Mouse (Mus musculus) lung, embryonic 15.5 days (tissue): ENCODE data around the gene Iqca. TPM values are rescaled to one million over a fixed set of nuclear protein-coding genes. Genes with fewer than 3 reads are reported as not detected.
A peak's percentile ranks its signal among the peaks of the same experiment; 100 is the strongest.

Experiments used
- ATAC-seq: fragments of 200-750 bp; cut with Nextera tagmentation; 2 replicates; pipeline ENCODE4 v1.8.0; 2017; ENCODE audit warnings: moderate number of reproducible peaks, borderline replicate concordance; ENCODE audit not compliant: low FRiP score, low TSS enrichment; ENCODE audit errors: extremely low read depth
- H3K27ac ChIP-seq: fragments of 300-500 bp; sonication (generic); 2 replicates; pipeline ENCODE4 v1.5.1; 2015; ENCODE audit warnings: moderate library complexity, mild to moderate bottlenecking, inconsistent platforms
- H3K27me3 ChIP-seq: fragments of 300-500 bp; sonication (generic); 2 replicates; pipeline ENCODE4 v1.6.1; 2015; ENCODE audit warnings: inconsistent platforms
- H3K36me3 ChIP-seq: fragments of 300-500 bp; sonication (generic); 2 replicates; pipeline ENCODE4 v1.6.1; 2015; ENCODE audit warnings: inconsistent platforms
- H3K4me1 ChIP-seq: fragments of 300-500 bp; sonication (generic); 2 replicates; pipeline ENCODE4 v1.6.1; 2015; ENCODE audit warnings: inconsistent platforms
- H3K4me2 ChIP-seq: fragments of 300-500 bp; sonication (generic); 2 replicates; pipeline ENCODE4 v1.6.1; 2015; ENCODE audit warnings: inconsistent platforms, mild to moderate bottlenecking, moderate library complexity
- H3K4me3 ChIP-seq: fragments of 300-500 bp; sonication (generic); 2 replicates; pipeline ENCODE4 v1.5.1; 2015; ENCODE audit warnings: mild to moderate bottlenecking, inconsistent platforms
- H3K9ac ChIP-seq: fragments of 300-500 bp; sonication (generic); 2 replicates; pipeline ENCODE4 v1.6.1; 2015; ENCODE audit warnings: inconsistent platforms
- H3K9me3 ChIP-seq: fragments of 300-500 bp; sonication (generic); 2 replicates; pipeline ENCODE4 v1.6.1; 2016; ENCODE audit warnings: inconsistent platforms
- WGBS: fragments of 180-500 bp; shearing (Covaris S2); methylation state at CpG from one replicate; pipeline ENCODE4 v1.1.7; 2015; 5-methylcytosine and 5-hydroxymethylcytosine counted together
- polyA plus RNA-seq: library from polyadenylated mRNA; unstranded; fragments of >200 nt; fragmentation: Nextera tagmentation; extraction: Ambion mirVana; gene quantifications from 2 replicates; pipeline ENCODE4 v1.2.1, GENCODE M21; 2015

Gene Iqca
- polyA plus RNA-seq, 1 experiment from 2014 or later = 0.54 TPM

GRCm38 (mm10) chr1:90132402-90132801, 20.8 kb downstream of the Iqca start:
- H3K9ac ChIP-seq = no peak overlapping the region
- H3K4me3 ChIP-seq = no peak overlapping the region
- no peaks in the 10 kb centered on the region; the same call in 1 of the 2 replicates for H3K27me3 ChIP-seq
- no peak overlapping the region for H3K27ac ChIP-seq
- no peaks in the 10 kb centered on the region for H3K4me1 ChIP-seq
- WGBS = 68% methylated on average over 11 of the region's 11 CpGs
- no peaks in the 10 kb centered on the region for H3K36me3 ChIP-seq
- H3K4me2 ChIP-seq = no peak overlapping the region
- ATAC-seq = no peak
- no peaks in the 10 kb centered on the region for H3K9me3 ChIP-seq

DNA sequence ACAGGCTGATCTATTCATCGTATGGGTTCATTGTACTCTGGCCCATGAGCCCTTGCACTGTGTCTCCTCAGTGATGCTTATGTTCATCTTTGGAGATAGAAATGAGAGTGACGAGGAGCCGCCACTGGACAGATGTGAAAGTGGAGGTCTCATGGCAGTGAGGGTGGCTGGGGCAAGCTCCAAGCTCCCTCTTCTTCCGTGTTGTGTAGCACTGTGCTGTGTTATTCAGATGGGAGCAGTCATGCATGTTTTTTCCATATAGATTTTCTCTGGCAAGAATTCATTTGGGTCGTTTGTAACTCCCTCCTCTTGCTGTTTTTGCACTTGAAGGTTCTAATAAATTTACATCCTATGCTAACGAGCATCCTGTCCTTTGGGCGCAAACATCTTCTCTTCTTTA, 21.2 kb downstream of the Iqca start:
- Histone ChIP-seq H3K9ac (no peak overlapping the region), H3K4me2 (no peak overlapping the region), H3K4me1 (no peaks in the 10 kb centered on the region), H3K4me3 (no peak overlapping the region), H3K27ac (no peak overlapping the region), H3K36me3 (no peaks in the 10 kb centered on the region), H3K9me3 (no peaks in the 10 kb centered on the region), H3K27me3 (no peaks in the 10 kb centered on the region; the same call in 1 of the 2 replicates)
- no peak for ATAC-seq
- WGBS = 75% methylated on average over 7 of the region's 7 CpGs

DNA sequence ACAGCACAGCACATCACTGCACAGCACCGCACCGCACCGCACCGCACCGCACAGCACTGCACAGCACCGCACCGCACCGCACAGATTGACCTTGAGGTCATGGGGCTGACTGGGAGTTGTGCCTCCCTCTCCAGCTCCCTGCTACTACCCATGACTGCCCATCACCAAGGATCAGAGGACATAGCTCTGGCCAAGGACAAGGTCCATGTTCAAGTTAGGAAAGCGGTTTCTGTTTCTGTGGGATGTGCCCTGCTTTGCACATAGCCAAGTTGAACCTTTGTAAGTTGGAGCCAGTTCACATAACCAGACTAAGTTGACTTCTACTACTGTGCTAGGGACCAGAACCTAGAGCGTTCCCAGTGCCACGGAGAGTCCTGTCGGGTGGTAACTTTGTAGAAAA, 28.6 kb downstream of the Iqca start:
- Histone ChIP-seq H3K9me3 (no peaks in the 10 kb centered on the region), H3K4me1 (no peaks in the 10 kb centered on the region), H3K36me3 (no peaks in the 10 kb centered on the region), H3K4me3 (no peak overlapping the region), H3K27ac (no peak overlapping the region), H3K4me2 (no peak overlapping the region), H3K9ac (no peak overlapping the region), H3K27me3 (peaks cover 4% of the 10 kb centered on the region; the same call in 1 of the 2 replicates)
- WGBS = 95% methylated on average over 12 of the region's 12 CpGs
- no peak for ATAC-seq

DNA sequence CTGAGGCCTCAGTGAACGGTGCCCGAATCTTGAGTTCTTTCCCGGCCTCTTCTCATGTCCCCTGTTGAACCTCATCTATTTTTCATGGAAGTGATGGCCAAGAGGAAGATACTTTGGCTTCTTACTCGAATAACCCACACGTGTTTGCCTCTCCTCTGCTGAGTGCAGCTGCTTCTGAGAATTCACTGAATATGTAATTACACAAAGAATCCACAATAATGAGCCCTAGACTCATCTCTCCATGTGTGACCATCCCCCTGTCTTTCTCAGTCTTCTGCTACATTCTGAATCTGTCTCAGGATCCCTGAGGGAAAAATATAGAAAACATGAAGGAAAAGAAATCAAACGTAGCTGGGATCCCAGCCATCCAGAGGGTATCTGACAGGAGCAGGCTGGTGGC, 32.5 kb downstream of the Iqca start:
- Histone ChIP-seq H3K4me2 (no peak overlapping the region), H3K9ac (no peak overlapping the region), H3K4me1 (no peaks in the 10 kb centered on the region), H3K27me3 (no peaks in the 10 kb centered on the region; the same call in 1 of the 2 replicates), H3K27ac (no peak overlapping the region), H3K36me3 (no peaks in the 10 kb centered on the region), H3K9me3 (no peaks in the 10 kb centered on the region), H3K4me3 (no peak overlapping the region)
- WGBS = 80% methylated on average over 6 of the region's 6 CpGs
- no peak for ATAC-seq

GRCm38 (mm10) chr1:90119214-90119613, 34.0 kb downstream of the Iqca start:
- H3K9me3 ChIP-seq = no peaks in the 10 kb centered on the region
- H3K4me3 ChIP-seq = no peak overlapping the region
- H3K36me3 ChIP-seq = no peaks in the 10 kb centered on the region
- ATAC-seq = no peak
- H3K27me3 ChIP-seq = no peaks in the 10 kb centered on the region; the same call in 1 of the 2 replicates
- WGBS = 42% methylated on average over 12 of the region's 12 CpGs
- H3K4me2 ChIP-seq = no peak overlapping the region
- no peak overlapping the region for H3K27ac ChIP-seq
- no peaks in the 10 kb centered on the region for H3K4me1 ChIP-seq
- H3K9ac ChIP-seq = no peak overlapping the region

DNA sequence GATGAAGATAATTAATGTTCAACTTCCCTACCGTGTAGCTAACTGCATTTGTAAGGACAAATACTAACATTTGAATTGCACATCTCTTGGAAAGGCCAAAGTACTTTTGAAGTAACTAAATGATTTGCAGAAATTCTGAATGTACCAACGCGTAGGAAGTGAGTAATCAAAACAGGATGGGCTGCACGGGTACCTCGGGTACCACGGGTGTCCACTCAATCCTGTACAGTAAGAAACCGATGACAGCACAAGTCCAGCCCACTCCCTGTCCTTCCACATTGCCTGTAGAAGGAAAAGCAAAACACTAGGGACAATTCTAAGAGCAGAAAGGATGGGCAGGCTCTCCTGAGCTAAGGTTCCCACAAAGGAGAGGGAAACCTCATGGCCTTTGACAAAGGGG, 36.0 kb downstream of the Iqca start:
- Histone ChIP-seq H3K27me3 (no peaks in the 10 kb centered on the region; the same call in 1 of the 2 replicates), H3K4me2 (no peak overlapping the region), H3K9ac (no peak overlapping the region), H3K4me3 (no peak overlapping the region), H3K36me3 (no peaks in the 10 kb centered on the region), H3K9me3 (no peaks in the 10 kb centered on the region), H3K27ac (no peak overlapping the region), H3K4me1 (no peaks in the 10 kb centered on the region)
- WGBS = 64% methylated on average over 7 of the region's 7 CpGs
- no peak for ATAC-seq

- Histone ChIP-seq H3K27me3 (no peaks in the 10 kb centered on the region; the same call in 1 of the 2 replicates), H3K9me3 (no peaks in the 10 kb centered on the region), H3K4me1 (0 out of 2 replicates have a peak, but pooled peaks cover 3% of the 10 kb centered on the region), H3K9ac (no peak overlapping the region), H3K27ac (no peak overlapping the region), H3K4me2 (no peak overlapping the region), H3K36me3 (no peaks in the 10 kb centered on the region), H3K4me3 (no peak overlapping the region)
- 89% methylated on average over 5 of the region's 5 CpGs for WGBS
- ATAC-seq = no peak
These were observed 38.6 kb downstream of the Iqca start for GRCm38 (mm10) chr1:90114586-90114985.

DNA sequence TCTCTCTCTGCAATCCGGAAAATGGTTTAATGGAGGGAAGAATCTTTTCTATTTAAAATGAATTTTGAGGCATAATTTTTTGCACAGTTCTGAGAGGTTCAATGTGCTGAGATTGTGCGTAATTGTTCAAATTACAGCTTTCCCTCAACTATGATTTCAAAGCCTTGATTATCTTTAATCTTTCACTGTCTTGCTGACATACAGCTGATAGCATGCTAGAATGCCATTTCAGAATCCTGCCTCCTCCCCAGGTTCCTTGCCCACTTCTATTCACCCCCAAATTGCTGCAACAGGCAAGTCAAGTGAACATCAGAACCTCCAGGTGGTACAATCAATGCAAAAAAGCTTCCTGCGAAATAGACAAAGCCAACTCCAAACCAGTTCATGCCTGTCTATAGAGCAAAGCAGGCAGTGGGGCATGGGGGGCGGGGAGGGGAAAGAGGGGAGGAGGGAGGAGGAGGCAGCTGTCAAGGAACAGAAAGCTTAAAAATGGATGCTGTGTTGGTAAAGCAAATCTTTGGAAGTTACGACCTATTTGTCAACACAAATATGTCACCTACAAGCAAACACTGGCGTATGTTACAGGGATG, 39.5 kb downstream of the Iqca start:
- Histone ChIP-seq H3K27me3 (no peaks in the 10 kb centered on the region; the same call in 1 of the 2 replicates), H3K27ac (no peak overlapping the region), H3K9me3 (no peaks in the 10 kb centered on the region), H3K4me1 (0 out of 2 replicates have a peak, but pooled peaks cover 3% of the 10 kb centered on the region), H3K4me2 (no peak overlapping the region), H3K4me3 (no peak overlapping the region), H3K9ac (no peak overlapping the region), H3K36me3 (no peaks in the 10 kb centered on the region)
- 86% methylated on average over 6 of the region's 6 CpGs for WGBS
- ATAC-seq = no peak

- 66% methylated on average over 2 of the region's 2 CpGs for WGBS
- Histone ChIP-seq H3K27ac (no peak overlapping the region), H3K4me1 (0 out of 2 replicates have a peak, but pooled peaks cover 3% of the 10 kb centered on the region), H3K9ac (no peak overlapping the region), H3K9me3 (no peaks in the 10 kb centered on the region), H3K4me3 (no peak overlapping the region), H3K4me2 (no peak overlapping the region), H3K27me3 (no peaks in the 10 kb centered on the region; the same call in 1 of the 2 replicates), H3K36me3 (no peaks in the 10 kb centered on the region)
- ATAC-seq = no peak
These were observed 40.5 kb downstream of the Iqca start for GRCm38 (mm10) chr1:90112669-90113068.

- WGBS = 40% methylated on average over 2 of the region's 2 CpGs
- no peaks in the 10 kb centered on the region for H3K9me3 ChIP-seq
- no peaks in the 10 kb centered on the region for H3K36me3 ChIP-seq
- H3K4me2 ChIP-seq = no peak overlapping the region
- ATAC-seq = no peak
- no peak overlapping the region for H3K4me3 ChIP-seq
- H3K27ac ChIP-seq = no peak overlapping the region
- 0 out of 2 replicates have a peak, but pooled peaks cover 3% of the 10 kb centered on the region for H3K4me1 ChIP-seq
- no peaks in the 10 kb centered on the region for H3K27me3 ChIP-seq
- no peak overlapping the region for H3K9ac ChIP-seq
These were observed 41.9 kb downstream of the Iqca start for GRCm38 (mm10) chr1:90111198-90111839.

DNA sequence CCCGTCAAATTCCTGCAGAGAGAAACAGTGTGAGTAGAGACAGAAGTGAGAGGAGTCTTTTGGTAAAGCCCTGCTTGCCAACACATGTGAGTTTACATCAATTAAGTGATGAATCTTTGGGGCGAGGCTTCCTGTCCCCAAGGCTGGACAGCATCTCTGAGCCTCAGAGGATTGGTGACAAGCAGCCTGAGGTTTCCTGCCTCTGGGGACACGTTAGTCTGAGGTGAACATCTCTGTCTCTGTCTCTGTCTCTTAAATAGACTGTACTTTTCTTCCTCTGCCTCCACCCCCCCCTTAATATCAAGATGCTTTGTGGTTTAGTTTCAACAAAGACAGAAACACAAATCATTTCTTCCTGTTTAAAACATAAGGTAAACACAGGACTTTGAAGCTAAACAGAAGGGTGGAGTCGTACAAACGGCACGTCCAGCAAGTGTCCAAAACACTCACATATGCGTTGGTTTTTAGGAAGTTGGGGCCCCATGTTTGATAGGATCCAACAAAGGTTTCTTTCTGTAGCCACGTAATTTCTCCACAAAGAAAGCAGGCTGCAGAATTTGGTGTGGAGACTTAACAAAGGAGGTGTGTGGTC, 49.2 kb downstream of the Iqca start:
- no peak overlapping the region for H3K9ac ChIP-seq
- WGBS = 28% methylated on average over 8 of the region's 8 CpGs

More for the DNA sequence above, 49.2 kb downstream of the Iqca start:
- Histone ChIP-seq H3K27ac (peak overlapping the region; percentile 5; the same call in 1 of the 2 replicates), H3K4me2 (no peak overlapping the region), H3K4me1 (peaks cover 4% of the 10 kb centered on the region; the same call in 1 of the 2 replicates), H3K4me3 (no peak overlapping the region), H3K36me3 (no peaks in the 10 kb centered on the region), H3K9me3 (no peaks in the 10 kb centered on the region), H3K27me3 (no peaks in the 10 kb centered on the region)
- ATAC-seq = no peak
